Mouse (Mus musculus) spleen, adult 2 months (tissue): ENCODE results near the gene Uhrf2.

Source experiments
- CTCF ChIP-seq: fragments of 200-500 bp; IDR thresholded peaks from 2 replicates; pipeline ENCODE4 v1.5.1; 2011; ENCODE audit warnings: mild to moderate bottlenecking, inconsistent platforms; ENCODE audit not compliant: insufficient read depth, insufficient read length, insufficient replicate concordance; ENCODE audit errors: extremely low read depth
- POLR2A ChIP-seq: fragments of 200-500 bp; IDR thresholded peaks from 2 replicates; pipeline ENCODE4 v1.6.1; 2011; ENCODE audit warnings: low read depth, low read length, inconsistent platforms

GRCm38 (mm10) chr19:30136308-30136707 is 106.0 kb downstream of the Uhrf2 start:
- TF ChIP-seq CTCF (no peak), POLR2A (no peak)
